Mouse (Mus musculus) frontal cortex, adult 2 months (tissue): ENCODE results near the gene Mapkapk2. TPM values are rescaled to one million over a fixed set of nuclear protein-coding genes. Genes with fewer than 3 reads are reported as not detected.

ENCODE experiments used
- DNase-seq, 2 experiments: peaks; one replicate each; pipeline ENCODE4 v3.0.0; 2022; ENCODE audit warnings: low spot score in 1 of 2; ENCODE audit errors: extremely low spot score in 1 of 2
- polyA plus RNA-seq: library from polyadenylated mRNA; depleted of rRNA; stranded (reverse); fragments of >200 nt; gene quantifications from 2 replicates; pipeline ENCODE4 v1.2.3, GENCODE M21; 2012

Mapkapk2 gene
- polyA plus RNA-seq, 1 experiment, result 28.6 TPM

- DNase-seq, result no peak
Observed at GRCm38 (mm10) chr1:131084289-131084688, 13.3 kb downstream of the Mapkapk2 start.

GRCm38 (mm10) chr1:131083609-131084008 is 14.0 kb downstream of the Mapkapk2 start:
- DNase-seq, result no peak

- DNase-seq, result no peak
Observed at GRCm38 (mm10) chr1:131083122-131083521, 14.5 kb downstream of the Mapkapk2 start.

GRCm38 (mm10) chr1:131080686-131081085 is 16.9 kb downstream of the Mapkapk2 start:
- DNase-seq, result no peak

GRCm38 (mm10) chr1:131079762-131080161 is 17.9 kb downstream of the Mapkapk2 start:
- no peak for DNase-seq

DNA sequence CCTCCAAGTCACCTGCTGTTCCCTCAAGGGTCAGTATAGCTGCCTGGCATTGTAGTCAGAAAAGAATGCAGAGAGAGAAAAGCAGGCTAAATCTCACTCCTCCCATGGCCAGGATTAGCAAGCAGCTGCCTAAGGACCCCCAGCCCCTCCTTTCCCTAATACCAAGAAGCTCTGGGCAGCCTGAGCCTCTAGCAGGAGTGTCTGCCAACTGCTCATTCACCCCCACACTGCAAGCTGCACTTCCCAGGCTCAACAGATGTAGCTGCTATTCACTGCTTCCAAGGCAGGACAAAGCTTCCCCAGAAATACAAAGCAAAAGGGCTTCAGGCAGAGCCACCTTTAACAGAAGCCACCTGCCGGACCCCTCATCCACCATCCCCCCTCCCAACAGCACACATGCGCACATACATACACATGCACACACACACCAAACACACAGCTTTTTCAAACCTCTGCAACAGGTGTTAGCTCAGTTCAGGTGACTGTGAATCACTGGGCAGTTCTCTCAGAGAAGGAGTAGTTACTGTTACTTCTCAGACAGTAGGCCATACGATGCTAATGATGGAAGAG is 18.8 kb downstream of the Mapkapk2 start:
- peak; percentile 63 to 77 for DNase-seq

- DNase-seq, result no peak
Observed at GRCm38 (mm10) chr1:131075098-131075791, 22.4 kb downstream of the Mapkapk2 start.

DNA sequence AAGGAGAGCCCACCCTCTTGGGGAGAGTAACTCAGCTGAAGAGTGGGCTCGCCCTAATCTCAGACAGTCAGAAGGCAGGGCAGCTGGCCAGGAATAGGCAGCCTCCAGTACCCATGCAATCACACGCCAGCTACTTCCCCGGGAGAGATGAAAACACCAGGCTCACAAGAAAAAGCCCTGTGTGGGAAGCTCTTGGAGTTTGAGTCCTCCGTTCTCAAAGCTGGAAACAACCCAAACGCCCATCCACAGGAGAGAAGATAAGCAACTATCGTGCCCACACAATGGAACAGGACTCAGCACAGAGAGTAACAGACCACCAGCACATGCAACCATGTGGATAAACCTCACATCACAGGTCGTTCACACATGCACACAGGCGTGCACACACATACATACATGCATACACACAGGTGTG is 23.1 kb downstream of the Mapkapk2 start:
- peak; percentile 66 to 81 for DNase-seq

- no peak for DNase-seq
Observed at GRCm38 (mm10) chr1:131072376-131072990, 25.1 kb downstream of the Mapkapk2 start.

DNA sequence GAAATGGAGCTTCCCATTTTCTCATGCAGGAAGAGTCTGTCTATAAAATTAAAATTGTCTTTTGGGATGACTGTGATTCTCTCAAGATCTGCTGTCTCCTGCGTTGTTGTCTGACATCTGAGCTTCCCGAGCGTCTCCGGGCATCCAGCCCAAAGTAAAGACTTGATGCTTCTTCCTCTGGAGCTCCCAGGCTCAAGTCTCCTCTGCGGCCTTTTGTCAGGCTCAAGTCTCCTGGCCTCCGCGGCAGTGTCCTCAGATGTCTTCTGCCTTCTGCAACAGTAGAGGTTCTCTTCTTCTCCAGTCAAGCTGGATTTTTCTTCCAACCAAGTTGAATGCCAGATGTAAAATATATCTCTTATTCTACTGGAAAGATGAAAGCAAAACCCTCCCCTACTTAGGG is 28.6 kb downstream of the Mapkapk2 start:
- no peak for DNase-seq

DNA sequence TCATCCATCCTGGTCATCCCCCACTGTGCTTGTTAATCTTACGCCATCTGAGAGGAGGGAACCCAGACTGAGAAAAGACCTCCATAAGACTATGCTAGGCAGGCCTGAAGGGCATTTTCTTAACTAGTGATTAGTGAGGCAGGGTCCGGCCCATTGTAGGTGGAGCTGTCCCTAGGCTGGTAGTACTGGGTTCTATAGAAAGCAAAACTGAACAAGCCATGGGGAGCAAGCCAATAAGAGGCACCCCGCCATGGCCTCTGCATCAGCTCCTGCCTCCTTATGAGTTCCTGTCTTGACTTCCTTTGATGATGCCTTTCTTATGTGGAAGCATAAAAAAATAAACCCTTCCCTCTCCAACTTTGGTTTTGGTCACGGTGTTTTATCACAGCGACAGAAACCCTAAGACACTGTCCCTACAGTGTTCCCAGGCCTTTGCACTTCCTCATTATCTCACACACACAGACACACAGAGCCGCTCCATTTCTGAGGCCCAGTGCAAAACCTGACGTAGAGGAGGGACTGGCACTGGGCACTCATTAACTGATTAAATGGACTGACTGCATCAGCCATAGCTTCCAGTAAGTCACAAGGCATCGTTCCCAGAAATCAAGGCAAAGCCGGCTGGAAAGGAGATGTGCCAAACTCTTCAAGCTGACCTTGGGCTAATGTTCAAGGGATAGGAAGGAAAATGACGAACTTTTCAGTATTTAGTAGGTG is 29.5 kb downstream of the Mapkapk2 start:
- no peak for DNase-seq

DNA sequence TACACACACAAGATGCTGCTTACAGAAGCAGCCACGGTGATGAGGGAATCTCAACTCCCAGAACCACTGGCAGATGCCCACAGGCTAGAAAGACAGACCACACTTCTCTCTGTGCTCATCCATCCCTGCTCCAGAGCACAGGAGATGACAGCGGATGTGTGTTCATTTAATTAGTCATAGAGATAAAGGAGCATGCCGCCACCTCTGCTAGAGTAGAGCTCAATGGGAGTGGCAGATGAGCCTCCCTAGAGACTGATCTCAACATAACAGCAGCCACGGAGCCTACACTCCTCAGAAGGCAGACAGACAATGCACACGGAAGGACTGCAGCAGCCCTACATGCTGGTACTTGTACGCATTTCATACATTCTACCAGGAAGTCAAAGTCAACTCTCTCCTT is 33.4 kb downstream of the Mapkapk2 start:
- no peak for DNase-seq

DNA sequence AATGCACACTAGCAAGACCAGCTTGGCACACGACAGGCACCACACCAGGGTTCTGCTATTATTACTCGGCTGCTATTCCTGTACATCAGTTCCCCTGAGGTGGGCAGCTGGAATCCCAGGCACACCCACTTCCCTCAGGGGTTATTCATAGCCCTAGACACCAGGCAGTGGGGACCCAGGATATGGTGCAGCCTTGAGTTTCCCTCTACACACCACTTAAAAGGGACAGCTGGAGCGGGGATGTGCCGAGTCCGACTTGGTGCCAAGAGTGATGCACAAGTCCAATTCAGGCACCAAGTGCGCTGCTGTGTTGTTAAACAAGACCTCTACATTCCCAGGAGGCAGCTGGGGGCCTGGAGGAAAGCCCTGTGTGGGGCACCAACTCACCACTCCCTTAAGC is 34.8 kb downstream of the Mapkapk2 start:
- peak; percentile 63 to 75 for DNase-seq

GRCm38 (mm10) chr1:131061740-131062254 is 35.8 kb downstream of the Mapkapk2 start:
- no peak for DNase-seq

GRCm38 (mm10) chr1:131060290-131061253 is 37.1 kb downstream of the Mapkapk2 start:
- peak in 1 of 2 experiments; percentile 71 for DNase-seq

DNA sequence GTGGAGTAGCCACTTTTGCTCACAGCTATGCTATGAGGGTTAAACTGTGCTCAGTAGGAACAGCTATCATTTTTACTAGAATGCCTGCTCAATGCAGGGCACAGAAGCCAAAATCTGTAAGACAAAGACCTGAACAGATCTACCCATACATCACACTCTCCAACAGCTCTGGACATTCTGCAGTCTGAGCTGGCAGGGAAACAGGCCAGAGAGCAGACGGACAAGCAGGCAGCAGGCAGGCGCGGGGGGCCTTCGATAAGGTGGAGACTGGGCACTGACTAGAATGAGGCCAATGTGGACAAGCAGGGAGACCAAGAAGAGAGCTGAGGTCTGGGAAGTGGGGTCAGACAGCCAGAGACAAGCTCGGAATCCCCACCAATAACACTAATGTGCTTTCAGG is 37.8 kb downstream of the Mapkapk2 start:
- DNase-seq, result no peak

GRCm38 (mm10) chr1:131059411-131059810 is 38.2 kb downstream of the Mapkapk2 start:
- DNase-seq, result no peak

DNA sequence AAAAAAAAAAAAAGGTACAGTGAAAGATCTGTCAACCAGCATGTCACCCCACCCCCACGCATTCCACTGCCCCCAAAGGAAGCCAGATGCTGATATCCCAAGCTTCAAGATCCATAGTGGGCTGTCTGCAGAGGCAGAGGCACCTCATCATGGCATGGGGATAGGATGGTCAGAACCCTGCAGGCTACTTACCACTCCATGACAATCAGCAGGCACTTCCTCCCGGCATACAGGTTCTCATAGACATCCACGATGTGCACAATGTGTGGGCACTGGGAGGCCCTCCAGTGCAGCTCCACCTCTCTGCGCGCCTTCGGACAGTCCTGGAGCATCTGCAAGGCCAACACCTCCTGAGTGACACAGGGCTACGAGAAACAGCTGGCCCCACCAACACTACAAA is 39.2 kb downstream of the Mapkapk2 start:
- DNase-seq, result no peak

DNA sequence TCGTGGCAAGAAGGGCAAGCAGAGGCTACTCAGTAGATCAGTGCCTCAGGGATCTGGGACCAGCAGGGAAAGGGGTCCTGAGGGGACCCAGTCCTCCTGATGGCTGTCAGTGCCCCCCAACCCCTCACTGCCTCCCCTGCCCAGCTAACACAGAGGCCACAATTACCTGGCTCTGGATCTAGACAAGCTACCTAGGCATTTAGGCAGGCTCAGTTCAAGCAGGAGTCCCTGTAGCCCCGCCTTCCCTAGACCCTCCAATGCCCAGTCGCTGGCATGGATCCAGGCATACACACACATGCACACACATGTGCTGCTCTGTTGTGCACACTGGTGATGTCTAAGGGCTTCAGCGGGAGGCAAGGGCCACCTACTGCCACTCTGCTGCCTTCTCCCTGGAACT is 43.4 kb downstream of the Mapkapk2 start:
- DNase-seq, result no peak

- no peak for DNase-seq
Observed at GRCm38 (mm10) chr1:131053656-131054055, 44.0 kb downstream of the Mapkapk2 start.
